Mouse (Mus musculus) heart, adult 9 months (tissue): ENCODE measurements around the gene Col4a3bp.

Experiments used
- DNase-seq, 2 experiments: peaks; one replicate each; pipeline ENCODE4 v3.0.0; 2022; ENCODE audit warnings: low spot score in 2 of 2

The Col4a3bp gene

DNA sequence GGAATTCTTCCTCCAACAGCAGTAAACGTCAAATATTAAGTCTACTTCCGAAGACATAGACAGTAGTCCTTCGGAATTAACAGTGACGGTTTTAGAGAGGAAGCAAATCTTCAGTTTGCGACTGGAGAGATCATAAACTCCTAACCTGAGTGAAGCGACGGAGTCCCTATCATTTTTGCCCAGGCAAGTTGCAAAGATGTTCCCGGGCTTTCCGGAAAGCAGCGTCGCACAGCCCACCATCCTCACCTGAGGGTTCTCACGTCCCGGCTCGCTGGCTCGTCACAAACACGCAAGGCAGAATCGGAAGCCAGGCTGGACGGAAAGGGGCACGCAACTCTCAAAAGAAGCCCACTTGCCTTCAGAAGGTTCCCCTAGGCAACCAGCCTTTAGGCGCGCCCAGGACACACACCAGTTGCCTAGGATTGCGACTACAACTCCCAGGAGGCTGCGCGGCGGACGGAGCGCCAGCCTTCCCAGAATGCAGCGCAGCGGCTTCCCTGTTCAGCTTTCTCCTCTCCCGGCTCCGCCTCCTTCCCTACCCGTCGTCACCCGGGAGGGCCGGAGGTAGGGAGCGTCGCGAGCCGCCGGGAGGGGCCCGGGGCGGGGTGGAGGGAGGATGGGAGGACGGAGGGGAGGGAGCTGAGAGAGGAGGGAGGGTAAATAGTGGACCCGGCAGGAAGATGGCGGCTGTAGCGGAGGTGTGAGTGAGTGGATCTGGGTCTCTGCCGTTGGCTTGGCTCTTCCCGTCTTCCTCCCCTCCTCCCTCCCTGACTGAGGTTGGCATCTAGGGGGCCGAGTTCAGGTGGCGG is at the start of gene Col4a3bp, which contains the start of gene Polk:
Gene Col4a3bp, plus strand, starts transcription at position 538 of the 809 bp plus-strand sequence.
Gene Polk, minus strand, starts transcription at position 499 of the 809 bp plus-strand sequence.
- DNase-seq: peak; percentile 97 to 98

DNA sequence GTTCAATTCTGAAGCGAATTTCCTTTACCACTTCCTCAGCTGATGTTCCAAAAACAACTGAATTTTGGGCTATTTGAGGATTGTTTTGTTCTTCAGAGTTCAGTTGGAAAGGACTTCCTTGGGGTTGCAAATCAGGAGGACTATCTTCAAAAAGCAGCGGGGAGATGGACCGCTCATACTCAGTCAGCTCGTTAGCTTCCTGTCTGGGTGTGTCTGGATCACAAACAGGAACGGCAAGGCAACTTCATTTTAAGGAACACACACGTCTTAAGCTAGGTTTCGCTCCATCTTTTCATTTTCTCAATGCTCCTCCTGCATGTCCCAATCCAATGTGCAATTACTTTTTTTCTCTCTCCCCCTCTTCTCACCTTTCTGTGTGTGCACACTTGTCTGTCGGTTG is 45.8 kb upstream of the Col4a3bp start:
- peak in 1 of 2 experiments; percentile 4 for DNase-seq

DNA sequence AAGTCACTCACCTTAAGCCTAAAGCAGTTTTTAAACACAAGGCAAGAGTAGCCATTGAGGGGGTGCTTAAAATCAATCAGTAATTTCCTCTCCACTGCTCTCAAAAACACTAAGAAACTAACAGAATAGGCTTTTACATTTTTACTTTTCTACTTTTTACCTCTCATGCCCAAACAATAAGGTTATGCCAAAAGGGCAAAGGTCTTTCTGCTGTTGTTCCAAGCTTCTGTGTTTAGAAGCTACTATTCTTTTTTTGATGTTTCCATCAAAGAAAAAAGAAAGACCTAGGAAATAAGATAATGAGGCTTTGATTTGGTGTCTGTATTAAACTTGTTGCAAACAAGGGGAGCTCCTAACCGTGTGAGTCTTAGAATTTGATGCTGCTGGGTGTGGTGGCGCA is 42.5 kb upstream of the Col4a3bp start:
- no peak for DNase-seq

DNA sequence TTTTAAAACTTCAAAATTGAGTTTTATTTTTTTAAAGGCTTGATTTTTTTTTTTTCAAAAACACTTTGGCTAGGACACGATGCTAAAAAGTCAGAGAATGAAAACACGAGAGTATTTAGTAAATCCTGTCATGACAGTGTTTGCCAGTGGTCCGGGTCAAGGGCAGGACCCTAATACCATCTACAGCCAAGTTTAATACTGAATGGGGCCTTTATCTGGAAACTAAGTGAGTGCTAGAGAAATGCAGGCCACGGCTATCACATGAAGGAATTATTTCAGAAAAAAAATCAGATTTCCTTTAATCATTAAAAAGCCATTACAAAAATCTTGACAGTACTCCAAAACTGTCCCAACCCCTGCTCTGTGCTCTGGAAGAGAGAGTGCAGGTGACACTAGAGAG is 36.8 kb upstream of the Col4a3bp start:
- DNase-seq: no peak

DNA sequence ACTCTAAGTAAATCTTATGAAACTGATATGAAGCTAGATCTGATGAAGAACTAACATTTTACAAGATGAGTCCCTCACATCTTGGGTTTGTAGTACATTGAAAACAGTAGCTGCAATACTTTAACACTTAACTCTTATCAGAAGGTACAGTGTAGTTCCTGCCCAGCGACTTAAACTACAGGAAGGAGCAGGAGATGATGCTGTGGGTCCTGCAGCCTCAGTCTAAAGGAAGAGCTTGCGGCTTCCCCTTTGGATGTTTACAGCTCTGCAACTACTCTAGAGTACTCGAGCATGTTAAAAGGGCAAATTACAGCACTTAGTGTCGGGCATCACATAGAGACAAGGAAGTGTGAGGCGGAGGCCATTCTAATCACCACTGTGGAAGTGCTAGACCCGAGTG is 36.1 kb upstream of the Col4a3bp start:
- DNase-seq: no peak

DNA sequence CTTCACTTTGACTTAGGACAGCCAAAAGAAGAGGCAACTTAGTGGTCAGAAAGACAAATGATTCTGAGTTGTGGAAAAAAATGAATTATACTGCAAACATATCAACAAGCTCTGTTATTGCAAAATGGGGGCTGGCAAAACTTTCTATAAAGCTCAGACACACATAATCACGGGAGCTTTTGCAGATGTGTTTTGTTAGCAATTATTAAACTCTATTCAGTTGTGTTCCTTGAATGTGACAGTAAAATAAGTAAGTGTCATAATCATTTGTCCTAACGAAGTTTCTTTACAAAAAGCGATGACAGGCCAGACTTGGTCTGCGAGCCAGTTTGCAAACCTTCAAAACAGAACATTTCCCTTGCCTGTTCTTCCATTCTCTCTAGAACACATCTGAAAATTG is 34.9 kb upstream of the Col4a3bp start:
- no peak for DNase-seq

DNA sequence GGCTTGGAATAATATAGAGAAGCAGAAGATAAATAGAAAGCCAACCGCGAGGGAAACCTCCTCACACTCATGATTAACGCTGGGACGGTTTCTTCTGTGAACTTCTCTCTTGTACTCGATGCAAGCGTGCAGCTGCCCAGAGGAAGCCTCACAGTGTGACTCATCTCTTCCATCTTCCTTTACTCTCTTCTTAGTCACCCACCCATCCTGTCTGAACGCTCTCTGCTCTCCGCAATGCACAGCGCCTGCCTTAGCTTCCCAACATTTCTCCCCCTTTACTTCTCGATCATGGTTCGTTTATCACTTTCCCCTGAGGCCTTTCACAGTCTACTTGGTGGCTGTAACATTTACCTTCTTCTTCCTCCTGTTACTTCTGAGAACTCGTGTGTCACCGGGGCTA is 31.8 kb upstream of the Col4a3bp start:
- peak; percentile 47 to 57 for DNase-seq

DNA sequence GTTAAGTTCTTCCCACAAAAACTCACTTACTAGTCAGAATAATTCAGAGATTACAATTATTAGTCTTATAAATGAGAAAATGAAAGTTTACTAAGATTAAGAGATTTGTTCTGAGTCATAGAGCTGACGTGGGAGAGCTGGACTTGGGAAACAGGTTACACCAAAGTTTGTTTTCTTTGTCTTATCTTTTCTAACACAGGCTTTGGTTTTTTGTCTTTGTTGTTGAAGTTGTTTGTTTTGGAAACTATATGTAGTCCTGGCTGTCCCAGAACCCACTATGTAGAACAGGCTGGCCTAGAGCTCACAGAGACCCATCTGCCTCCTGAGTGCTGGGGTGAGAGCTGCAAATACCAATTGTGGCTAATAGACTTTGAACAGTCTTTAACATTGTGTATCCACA is 31.2 kb upstream of the Col4a3bp start:
- DNase-seq: peak in 1 of 2 experiments; percentile 7

DNA sequence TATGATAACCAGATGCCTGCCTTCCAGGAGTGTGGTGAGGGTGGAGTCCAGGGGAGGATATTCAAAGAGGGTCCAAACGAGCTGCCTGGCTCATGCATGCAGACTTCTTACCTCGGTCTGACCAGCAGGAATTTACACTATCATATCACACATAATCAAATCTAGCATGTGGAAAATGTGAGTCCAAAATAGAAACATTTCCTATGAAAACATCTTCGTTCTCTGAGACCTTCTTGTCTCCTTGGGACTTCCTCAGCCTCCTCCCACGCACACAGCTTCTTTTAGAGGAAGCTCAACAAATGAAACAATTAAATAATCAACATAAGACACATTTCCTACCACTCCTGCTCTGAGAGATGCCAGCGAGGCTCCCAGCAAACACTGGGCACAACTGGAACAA is 30.5 kb upstream of the Col4a3bp start:
- DNase-seq: peak; percentile 36 to 37

DNA sequence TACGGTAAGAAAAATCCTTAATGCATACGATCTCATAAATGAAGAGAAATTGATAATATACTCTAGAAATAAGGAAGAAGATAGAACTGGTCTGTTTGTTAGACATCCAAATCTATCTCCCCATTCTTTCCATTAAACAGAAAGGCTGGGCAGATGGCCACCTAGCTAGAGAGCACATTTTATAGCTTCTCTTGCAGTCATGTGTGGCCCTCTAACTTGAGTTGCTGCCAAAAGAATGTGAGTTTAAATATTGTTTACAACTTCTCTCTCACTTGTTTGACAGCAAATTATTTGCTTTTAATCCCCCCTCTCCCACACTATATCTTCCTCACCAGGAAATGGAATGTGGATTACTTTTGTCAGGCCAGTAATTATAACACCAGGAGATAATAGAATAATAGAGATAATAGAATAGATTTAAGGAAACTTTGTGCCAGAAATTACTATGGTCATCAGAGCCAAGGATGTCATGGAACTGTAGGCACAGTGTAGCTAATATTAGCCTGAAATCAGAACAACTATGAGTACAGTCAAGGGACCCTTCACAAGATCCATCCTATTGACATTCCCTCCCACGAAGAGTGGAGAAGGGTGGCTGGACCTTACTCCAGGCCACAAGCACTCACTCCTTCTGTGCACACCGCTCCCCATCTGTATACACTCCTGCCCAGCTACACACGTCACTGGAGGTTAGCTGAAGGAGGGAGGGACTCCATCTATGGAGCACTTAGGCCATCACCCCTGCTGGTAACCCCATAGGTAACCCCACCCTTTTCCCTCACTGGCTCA is 28.1 kb upstream of the Col4a3bp start:
- no peak for DNase-seq

DNA sequence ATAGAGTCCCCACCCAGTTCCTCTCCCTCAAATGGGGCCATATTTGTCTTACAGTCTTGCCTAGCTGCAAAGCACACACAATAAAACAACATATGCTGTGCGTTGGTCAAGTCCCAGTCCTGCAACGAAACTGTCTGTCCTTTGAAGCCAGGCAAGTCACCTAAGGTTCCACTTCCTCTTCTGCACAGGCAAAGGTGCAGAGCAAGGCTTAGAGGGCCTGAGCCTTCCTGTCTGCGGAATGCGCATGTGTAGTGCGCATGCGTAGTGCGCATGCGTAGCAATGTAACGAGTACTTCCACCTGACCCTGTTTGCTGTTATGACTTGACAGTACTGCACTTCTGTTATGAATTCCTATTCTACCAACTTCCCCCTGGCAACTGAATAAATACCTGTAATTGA is 26.2 kb upstream of the Col4a3bp start:
- DNase-seq: no peak

DNA sequence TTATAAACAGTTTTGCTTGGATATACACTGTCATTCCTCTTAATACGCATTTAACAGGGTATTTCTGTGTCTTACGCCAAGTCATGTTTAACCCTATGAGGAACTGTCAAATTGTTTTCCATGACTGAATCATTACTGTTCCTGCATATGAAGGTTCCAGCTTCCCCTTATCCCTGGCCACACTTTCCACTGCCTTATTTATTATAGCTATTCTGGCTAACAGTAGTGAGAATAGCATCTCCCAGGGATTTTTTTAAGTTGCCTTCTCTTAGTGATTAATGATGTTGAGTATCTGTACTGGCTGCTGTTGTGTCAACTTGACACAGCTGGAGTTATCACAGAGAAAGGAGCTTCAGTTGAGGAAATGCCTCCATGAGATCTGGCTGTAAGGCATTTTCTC is 25.1 kb upstream of the Col4a3bp start:
- no peak for DNase-seq

DNA sequence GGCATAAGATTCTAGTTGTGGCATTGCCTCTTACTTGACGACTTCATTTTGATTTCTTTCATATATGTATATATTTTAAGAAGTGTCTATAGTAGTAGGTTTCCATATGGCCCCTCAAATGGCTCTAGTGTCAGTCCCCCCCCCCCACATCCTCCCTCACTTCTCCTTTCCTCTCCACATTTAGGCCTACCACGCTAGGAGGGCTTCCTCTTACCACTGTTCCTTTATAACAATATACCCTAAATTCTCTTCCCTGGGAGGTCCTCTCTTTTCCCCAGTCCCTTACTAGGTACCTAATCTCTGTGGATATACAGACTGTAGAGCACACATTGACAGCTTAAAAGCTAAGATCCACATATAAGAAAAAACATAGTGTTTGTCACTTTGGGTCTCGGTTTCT is 21.1 kb upstream of the Col4a3bp start:
- no peak for DNase-seq

DNA sequence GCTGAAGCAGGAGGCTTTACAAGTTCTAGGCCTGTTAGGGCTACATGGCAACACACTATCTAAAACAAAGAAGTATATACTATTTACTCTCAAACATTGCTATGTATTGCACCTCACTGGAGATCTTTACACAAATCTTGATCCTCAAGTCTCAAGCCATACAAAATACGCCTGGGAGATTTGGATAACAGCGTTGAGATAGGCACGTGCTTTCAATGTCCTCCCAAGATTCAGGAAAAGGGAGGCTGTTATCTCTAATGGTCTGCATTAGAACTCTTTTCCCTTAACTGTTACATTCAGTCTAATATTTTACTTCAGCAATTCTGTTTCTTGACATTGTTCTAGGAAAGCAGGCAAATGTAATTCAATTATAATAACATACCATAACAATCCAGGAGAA is 15.4 kb upstream of the Col4a3bp start:
- DNase-seq: no peak

DNA sequence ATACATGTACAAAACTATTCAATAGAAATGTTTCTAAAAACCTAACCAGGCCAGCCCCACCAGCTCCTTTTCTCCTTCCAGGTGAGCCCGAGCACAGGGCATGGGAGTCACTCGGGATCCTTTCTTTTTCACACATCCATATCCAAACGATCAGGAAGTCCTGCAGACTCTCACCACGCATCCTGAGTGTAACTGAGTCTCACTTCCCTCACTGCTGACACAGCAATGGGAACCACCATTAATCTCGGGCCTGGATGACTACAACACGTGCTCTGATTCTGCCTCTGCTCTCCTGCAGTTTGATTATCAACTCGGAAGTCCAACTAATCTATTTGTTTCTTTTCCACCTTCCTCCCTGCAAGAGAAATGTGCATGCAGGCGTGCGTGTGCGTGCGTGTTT is 14.6 kb upstream of the Col4a3bp start:
- DNase-seq: no peak

DNA sequence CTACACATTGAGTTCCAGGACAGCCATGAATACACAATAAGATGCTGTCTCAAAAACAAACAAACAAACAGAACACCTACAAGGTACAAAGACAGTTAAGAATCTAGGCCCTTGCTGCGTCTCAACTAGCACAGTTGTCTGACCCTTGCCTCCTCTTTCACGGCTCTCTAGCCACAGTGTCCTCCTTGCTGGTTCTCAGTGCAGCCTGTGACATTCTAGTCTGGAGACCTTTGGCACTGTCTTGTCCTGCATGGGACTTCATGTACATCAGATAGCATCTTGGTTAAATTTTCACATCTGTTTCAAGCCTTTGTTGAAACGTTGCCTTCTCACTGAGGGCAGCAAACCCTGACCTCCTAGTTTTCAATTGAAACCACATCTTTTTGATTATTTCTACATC is 13.6 kb upstream of the Col4a3bp start:
- DNase-seq: no peak

DNA sequence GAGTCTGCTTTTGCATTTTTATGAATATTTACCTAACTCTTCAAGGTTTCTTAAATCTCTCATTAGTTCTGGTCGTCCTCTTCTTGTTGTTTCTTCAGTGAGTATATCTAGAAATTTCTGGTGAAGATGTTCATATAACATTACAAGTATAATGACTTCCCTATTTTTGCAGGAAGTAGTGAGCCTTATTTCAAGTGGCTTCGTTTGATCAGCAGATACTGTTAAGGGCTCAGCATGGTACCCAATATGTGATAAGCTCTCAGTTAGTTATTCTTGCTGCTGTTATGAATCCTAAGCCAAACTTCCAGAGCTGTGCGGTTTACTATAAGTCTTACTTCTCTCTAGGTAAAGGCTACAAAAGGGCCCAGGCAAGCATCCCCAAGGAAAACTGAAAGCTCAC is 12.9 kb upstream of the Col4a3bp start:
- no peak for DNase-seq

DNA sequence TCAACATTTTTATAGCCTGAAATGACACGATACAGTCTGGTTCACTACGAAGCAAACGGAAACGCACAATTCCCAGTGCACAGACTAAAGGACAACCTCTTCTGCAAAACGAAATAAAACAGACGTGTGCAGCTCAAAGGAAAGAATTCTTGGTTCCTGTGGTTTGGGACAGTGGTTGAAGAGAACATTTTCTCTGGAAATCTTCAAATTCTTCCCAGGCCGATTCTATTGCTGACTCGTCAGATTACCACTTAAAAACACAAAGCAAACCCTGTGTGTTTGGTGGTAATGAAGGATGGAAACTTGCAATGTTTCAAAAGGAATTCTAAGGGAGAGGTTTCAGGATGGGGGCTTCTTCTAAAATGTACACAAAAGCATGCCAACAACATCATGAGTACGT is 12.4 kb upstream of the Col4a3bp start:
- no peak for DNase-seq

DNA sequence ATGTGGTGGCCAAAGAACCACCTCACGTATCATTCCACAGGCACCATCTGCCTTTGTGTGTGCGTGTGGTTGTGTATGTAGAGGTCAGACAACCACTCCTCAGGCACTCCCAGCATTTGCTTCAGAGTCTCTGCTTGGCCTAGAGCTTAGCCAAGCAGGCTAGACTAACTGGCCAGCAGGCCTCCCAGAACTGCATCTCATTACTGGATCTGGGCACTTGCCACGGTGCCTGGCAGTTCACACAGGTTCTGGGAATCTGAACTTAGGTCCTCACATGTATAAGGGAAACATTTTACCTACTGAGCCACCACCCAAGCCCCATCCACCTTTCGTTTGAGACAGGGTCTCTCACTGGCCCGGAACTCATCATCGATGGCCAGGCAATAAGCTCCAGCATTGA is 10.2 kb upstream of the Col4a3bp start:
- no peak for DNase-seq

DNA sequence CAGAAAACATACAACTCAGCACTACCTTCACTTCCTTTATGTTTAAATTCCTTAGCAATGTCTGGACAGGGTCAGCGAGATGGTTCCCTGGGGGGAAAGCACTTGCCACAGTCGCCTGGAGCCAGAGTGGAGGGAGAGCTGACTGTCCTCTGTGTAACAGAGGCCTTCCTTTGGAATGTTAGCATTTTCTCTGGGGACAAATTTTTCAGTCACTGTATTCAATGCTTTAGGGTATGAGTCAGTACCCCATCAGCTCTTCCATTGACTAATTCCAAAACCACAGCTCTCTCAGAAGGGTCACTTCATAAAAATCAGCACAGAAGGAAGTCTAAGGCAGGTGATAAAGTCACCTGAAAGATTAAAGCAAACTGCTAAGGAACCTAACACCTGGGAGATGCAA is 8.7 kb upstream of the Col4a3bp start:
- DNase-seq: no peak

DNA sequence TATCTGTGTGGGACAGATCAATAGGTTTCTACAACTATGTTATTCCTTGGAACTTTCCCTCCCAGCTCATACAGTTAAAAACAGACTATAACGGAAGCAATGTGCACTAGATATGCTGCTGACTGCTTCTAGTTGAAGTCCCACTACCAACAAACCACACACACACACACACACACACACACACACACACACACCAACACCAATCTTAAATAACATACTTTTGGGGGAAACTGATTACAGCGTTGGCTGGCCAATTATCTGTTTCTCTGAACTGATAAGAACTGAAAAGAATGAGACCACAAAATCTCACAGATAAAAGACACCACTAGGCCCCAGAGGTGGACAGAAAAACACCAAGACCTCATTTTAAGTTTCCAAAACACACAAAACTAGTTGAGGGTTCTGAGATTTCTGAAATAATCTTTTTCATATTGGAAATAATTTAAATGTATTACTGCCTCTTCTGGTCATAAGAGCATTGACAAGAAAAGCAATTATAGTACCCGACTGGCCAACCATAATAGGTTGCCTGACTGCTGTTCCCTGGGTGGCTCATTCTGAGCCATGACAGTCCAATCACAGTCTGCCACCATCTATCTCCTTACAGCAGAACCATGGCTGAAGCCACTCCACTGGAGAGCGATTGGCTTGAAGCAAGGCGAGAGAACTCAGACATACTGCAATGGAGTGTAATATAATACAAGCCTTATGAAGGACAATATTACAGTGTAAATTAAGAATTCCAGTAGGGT is 5.4 kb upstream of the Col4a3bp start:
- no peak for DNase-seq

DNA sequence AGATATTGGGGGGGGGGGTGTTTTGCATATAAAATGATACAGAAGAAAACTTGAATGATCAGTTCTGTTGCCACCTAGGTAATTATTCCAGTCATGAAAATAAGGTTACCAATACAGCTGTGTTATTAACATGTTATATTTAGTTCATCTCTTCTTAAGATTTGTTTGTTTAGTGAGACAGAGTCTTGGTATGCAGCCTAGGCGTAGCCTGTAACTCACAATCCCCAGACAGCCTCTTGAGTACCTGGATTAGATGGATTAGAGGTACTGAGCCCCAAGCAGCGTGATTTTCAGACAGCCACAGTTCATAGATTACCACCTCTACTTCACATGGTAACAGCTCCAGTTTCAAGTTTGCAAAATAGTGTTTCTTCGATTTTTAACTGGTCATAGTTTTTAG is 4.3 kb upstream of the Col4a3bp start:
- DNase-seq: no peak
